Mouse (Mus musculus): ENCODE data around the gene Ulk4.

Ulk4 gene

GRCm38 (mm10) chr9:121277118-121278060 lies at the start of gene Ulk4:
TSS of gene Ulk4 (minus strand) at chr9:121277197.
- DNase-seq (ENCODE audit: low spot score), result peak; percentile 89

DNA sequence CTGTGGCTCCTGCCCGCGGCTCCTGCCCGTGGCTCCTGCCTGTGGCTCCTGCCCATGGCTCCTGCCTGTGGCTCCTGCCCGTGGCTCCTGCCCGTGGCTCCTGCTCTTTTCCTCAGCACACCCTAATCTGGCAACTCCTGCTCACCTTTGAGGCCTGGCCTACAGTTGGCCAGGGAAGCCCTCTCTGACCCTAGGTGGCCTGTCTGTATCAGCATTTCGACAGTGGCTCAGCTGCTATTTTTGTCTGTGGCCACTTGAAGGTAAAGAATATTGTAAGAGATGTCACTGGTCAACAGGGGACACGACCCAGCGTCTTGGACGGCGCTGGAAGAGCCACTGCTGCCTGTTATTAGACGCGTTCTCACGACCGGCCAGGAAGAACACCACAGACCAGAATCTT lies 45.0 kb upstream of the Ulk4 start:
- DNase-seq (ENCODE audit: low spot score), result no peak

DNA sequence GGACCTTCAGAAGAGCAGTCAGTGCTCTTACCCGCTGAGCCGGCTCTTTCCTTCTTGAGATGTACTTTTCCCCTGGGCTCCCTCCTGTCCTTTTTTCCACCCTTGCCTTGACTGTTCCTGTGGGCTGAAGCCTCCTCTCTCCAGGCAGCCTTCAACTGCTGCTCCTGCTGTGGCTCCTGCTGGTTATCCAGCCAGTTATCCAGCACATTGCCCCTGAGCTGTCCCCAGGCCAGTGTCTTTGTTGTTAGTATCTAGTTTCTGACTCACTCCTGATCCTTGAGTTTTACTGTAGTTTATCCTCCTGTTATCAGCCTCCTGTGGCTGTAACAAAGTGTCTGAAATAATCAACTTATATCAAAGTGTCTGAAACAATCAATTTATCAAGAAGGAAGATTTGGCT lies 44.1 kb upstream of the Ulk4 start:
- no peak for DNase-seq (ENCODE audit: low spot score)

DNA sequence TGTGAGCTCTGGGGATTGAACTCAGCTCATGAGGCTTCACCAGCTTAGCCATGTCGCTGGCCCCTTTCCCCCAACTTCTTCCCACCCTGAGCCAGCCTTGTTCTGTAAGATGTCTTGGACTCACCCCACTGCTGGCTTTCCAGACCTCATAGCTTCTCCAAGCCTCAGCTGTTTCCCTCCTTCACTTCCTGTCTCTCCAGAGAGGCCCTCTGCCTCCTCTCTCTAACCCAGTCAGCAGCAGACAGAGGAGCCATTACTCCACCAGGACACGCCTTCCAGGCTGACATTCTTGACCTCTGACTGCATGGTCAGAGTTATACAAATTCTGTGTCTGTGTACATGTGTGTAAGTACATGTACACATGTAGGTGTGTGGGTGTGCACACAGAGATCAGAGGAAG lies 43.4 kb upstream of the Ulk4 start:
- DNase-seq (ENCODE audit: low spot score), result no peak

DNA sequence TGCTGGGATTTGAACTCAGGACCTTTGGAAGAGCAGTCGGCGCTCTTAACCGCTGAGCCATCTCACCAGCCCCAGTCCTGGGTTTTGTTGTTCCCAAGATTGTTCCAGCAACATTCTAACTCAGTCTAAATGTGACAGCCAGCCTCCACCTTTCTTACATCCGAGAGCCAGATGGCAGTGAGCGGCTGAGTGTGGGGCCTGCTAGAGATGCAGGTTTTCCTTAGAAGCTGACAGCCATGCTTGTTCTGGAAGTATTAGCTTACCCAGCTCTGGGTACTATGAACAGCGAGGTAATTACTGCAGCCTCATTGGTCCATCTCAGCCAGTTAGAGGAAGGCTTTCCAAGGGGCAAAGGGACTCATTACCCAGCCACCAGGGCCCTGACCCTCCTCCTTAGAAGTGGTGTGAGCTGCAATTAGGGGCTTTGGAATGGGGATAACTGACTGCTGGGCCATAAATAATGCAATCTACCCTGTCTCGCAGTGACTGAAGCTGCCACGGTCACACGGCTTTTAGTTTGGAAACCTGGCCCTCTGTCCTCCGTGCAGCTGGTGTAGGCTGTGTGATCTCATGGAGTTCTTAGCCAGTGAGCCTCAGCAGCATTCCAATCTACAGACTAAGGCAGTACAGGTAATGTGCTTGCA lies 42.4 kb upstream of the Ulk4 start:
- DNase-seq (ENCODE audit: low spot score), result no peak

GRCm38 (mm10) chr9:121316621-121317405 lies 39.8 kb upstream of the Ulk4 start:
- no peak for DNase-seq (ENCODE audit: low spot score)

GRCm38 (mm10) chr9:121315901-121316595 lies 39.1 kb upstream of the Ulk4 start:
- DNase-seq (ENCODE audit: low spot score), result no peak

DNA sequence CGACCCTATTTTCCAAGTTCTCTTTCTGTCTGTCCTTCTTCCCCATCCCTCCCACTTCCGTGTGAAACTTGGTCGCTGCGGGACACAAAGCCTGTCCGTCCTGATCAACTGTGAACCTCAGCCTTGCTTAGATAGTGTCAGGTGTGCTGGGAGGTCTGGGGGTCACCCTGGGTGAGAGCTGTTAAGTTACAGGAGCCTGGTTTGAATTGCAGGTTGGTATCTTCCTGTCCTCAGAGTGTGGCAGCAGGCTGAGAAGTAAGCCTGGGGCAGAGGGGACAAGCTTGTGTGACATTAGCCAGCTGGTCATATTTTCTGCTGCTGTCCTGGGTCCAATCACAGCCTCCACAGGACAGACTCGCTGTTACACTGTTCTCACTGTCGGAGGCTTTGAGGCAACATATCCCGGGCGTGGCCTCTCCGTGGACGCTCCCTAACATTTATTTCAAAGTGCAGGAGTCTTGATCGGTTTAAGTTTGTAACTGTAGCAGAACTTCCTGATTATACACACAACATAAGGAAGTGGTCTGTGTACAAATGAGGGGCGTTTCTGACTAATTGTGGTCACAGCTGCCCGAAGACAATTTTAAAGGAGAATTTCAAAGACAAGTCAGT lies 37.6 kb upstream of the Ulk4 start:
- DNase-seq (ENCODE audit: low spot score), result no peak

DNA sequence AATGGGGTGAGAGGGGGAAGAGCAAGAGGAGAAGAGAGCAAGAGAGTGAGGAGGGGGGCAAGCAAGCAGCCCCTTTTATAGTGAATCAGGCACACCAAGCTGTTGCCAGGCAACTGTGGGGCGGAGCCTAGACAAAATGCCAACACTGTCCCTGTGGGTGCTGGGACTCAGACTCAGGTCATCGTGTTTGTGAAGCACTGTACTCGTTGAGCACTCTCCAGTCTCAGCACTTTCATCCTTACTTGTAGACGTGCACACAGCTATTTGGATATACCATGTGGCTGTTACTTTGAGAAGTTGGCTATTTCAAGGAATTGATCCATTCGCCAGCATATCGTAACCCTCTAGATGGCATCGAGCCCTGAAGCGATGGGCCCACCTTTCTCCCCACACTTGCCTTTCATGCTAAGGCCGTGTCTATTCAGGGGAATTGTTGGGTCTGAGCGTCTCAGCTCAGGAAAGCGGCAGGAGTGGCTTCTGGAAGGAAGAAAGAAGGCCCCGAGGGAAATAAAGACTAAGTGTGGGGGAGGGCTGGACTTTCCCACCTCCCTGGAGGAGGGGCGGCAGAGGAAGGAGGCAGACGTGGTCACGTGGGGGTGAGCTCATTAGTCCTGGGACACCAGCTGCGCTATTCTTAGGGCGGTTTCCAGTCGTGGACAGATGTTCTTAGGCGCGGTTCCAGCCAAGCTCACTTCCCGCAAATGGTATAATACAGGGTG lies 36.8 kb upstream of the Ulk4 start:
- DNase-seq (ENCODE audit: low spot score), result peak; percentile 55

DNA sequence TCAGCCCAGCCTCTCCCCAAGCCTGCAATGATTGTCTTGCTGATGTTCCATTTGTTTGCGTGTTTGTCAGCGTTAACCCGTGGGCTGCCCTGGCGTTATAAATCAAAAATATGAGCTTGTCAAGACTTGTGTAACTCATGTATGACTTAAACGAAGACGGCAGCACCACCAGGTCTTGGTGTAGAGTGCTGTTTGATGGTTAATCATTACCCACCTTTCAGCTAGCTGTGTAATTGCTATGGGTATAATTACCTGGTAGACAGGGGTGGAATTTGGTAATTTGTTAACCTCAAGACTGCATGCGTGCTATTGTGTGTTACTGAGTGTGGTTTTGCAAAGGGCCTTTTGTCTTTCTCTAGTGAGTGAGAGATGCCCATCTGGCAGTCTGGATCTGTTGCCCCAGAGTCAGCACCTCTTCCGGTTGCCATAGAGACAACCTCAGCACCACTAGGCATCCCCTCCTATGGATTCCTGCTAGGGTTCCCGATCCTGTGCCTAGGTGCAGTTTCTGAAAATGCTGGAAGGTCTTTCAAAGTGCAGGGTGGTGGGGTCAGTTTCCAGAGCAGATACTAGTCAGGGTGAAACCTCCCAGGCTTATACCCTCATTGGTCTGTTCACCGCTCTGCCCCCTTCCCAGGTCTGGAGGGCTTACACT lies 35.4 kb upstream of the Ulk4 start:
- DNase-seq (ENCODE audit: low spot score), result no peak

DNA sequence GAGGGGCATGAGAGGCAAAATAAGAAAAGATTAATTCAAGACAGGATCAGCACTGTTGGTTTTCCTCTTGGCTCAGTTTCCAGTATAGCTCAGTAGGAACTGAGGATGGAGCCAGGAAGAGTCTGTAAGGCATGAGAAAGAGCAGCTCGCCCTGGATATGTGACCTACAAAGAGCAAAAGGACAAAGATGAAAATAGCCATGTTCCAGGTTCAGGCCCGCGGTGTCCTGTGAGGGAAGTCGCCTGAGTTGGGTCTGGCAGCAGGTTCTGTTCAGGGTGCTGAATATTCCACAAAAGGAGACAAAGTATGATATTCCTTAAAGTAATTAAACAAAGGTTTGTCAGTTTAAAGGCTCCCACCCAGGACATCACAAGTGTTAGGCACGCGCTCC lies 34.8 kb upstream of the Ulk4 start:
- no peak for DNase-seq (ENCODE audit: low spot score)

DNA sequence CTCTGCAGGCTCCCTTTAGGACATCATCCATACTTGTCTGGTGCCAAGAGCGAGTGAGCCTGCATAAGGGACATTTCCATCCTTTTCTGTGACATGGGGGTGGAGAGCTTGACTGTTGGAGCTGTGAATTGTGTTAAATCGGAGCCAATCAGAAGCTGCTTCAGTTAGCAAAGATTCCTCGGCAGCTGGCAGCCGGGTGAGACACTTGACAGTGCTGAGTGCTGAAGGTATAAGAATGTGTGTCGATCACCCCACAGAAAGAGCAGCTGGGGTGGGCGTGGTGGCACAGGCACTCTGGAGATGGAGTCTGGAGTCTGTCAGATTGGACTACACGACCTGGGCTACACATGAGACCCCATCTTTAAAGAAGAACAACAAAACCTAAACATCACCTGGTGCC lies 33.5 kb upstream of the Ulk4 start:
- no peak for DNase-seq (ENCODE audit: low spot score)

DNA sequence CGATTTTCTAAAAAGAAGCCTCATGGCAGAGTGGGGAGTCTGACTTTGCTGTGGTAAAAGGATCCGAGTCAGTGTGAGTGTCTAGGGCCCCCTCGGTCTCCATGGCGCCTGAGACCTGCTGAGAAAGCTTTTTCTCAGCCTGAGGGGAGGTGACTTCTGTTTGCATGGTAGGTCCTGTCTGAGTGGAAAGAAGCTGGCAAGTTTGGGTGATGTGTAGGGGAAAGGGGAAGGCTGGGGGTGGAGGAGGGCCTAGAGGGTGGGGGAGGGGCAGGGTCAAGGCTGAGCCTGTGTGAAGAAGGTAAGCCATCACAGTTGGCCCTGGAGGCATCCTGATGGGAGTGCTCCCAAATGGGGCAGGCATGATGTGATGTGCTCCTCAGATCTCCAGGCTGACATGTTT lies 32.3 kb upstream of the Ulk4 start:
- DNase-seq (ENCODE audit: low spot score), result no peak

DNA sequence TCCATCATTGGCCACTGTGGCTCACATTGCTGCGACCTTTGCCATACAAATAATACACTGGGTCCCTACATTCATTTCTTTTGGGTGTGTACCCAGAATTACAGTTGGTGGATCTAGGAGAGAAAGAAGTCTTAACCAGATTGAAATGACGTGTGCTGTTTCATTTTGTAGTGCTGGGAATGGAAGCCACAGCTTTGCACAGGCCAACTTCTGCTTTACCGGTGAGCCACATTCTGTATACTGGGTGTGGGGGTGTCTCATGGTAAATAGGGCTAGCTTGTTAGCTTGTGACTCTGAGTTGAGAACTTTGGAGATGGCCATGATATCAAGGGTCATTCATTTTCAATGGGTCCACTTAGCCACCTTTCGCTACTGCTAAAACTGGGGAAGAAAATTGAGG lies 28.5 kb upstream of the Ulk4 start:
- no peak for DNase-seq (ENCODE audit: low spot score)

DNA sequence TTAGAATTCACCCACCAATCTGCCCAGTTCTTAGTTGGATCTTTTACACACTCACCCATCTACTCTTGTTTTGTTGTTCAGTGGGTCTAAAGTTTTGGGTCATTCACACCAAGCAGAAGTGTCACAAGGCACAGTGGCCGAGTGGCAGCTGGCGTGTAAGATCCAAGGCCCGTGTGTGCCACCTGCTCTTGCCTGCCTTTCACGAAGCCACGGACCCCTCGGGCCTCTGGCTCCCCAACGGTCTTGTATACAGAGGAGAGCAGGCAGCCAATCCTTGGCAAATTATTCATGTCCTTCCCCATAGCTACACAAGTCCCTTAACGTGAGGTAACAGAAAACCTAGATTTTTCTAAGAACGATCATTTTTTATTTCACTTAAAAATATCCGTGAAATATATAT lies 27.5 kb upstream of the Ulk4 start:
- no peak for DNase-seq (ENCODE audit: low spot score)

DNA sequence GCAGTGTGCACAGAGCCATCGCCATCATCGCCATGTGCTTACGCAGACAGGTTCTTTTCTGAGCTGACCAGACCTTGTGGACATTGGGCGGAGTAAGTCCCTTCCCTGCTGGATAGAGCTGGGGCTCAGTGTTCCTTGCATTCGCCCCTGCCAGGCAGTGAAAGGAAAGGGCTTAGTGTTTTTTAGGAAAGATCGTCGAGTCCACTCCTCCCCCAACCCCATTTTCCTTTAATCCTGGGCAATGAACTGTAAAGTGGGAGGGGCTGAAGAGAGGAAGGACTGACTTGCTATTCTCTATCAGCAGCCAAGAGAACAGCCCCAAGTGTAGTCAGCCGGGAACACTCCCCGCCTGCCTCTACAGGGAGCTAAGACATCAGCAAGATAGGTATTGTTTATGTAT lies 26.8 kb upstream of the Ulk4 start:
- no peak for DNase-seq (ENCODE audit: low spot score)

- DNase-seq (ENCODE audit: low spot score), result no peak
Observed at GRCm38 (mm10) chr9:121303086-121303485, 26.1 kb upstream of the Ulk4 start.

GRCm38 (mm10) chr9:121302543-121302942 lies 25.5 kb upstream of the Ulk4 start:
- no peak for DNase-seq (ENCODE audit: low spot score)

- no peak for DNase-seq (ENCODE audit: low spot score)
Observed at GRCm38 (mm10) chr9:121301041-121301920, 24.3 kb upstream of the Ulk4 start.
